Mouse (Mus musculus) ES-E14 (cell line): Measurements from ENCODE around the gene Ctsa. TPM values are rescaled to one million over a fixed set of nuclear protein-coding genes. Genes with fewer than 3 reads are reported as not detected.

Experiments used
- DNase-seq: peaks from one replicate; pipeline ENCODE4 v3.0.0-alpha.2; 2013; ENCODE audit warnings: low read depth, low spot score
- H3K27ac ChIP-seq: 2 replicates; pipeline ENCODE4 v1.5.1; 2012; ENCODE audit warnings: low read depth, mild to moderate bottlenecking, low read length, moderate library complexity, mixed read lengths; ENCODE audit not compliant: poor library complexity, insufficient read depth, severe bottlenecking
- H3K36me3 ChIP-seq: 2 replicates; pipeline ENCODE4 v1.6.1; 2012; ENCODE audit warnings: mild to moderate bottlenecking, low read length, moderate library complexity, mixed read lengths; ENCODE audit not compliant: control insufficient read depth, poor library complexity, insufficient read depth, severe bottlenecking
- H3K4me1 ChIP-seq, 2 experiments: fragments of 150-350 bp in 1 of 2; sonication (generic) in 1 of 2; 2 replicates each; pipeline ENCODE4 v1.6.1; 2012; ENCODE audit warnings: low read length in 2 of 2, mild to moderate bottlenecking in 1 of 2, mixed read lengths in 1 of 2; ENCODE audit not compliant: control insufficient read depth in 2 of 2, insufficient read depth in 2 of 2, poor library complexity in 1 of 2
- H3K4me3 ChIP-seq, 2 experiments: fragments of 150-350 bp in 1 of 2; sonication (generic) in 1 of 2; 2 replicates each; pipeline ENCODE4 v1.5.1; 2012; ENCODE audit warnings: low read length in 2 of 2, low read depth in 1 of 2, mild to moderate bottlenecking in 1 of 2, mixed read lengths in 1 of 2; ENCODE audit not compliant: insufficient read depth in 1 of 2, poor library complexity in 1 of 2, severe bottlenecking in 1 of 2
- H3K9ac ChIP-seq: 2 replicates; pipeline ENCODE4 v1.6.1; 2012; ENCODE audit warnings: low read depth, mild to moderate bottlenecking, low read length, mixed read lengths; ENCODE audit not compliant: poor library complexity, insufficient read depth, severe bottlenecking
- H3K9me3 ChIP-seq: fragments of 150-350 bp; sonication (generic); 2 replicates; pipeline ENCODE4 v1.6.1; 2012; ENCODE audit warnings: low read depth, mild to moderate bottlenecking, low read length; ENCODE audit not compliant: control insufficient read depth, insufficient read depth
- CHD2 ChIP-seq: IDR thresholded peaks from 2 replicates; pipeline ENCODE4 v1.6.1; 2014; ENCODE audit warnings: mild to moderate bottlenecking, low read depth, low read length, inconsistent platforms
- HCFC1 ChIP-seq: IDR thresholded peaks from 2 replicates; pipeline ENCODE4 v1.6.1; 2012; ENCODE audit warnings: low read length, inconsistent platforms, borderline replicate concordance; ENCODE audit not compliant: insufficient read depth
- MAFK ChIP-seq: IDR thresholded peaks from 2 replicates; pipeline ENCODE4 v1.6.1; 2014; ENCODE audit warnings: mild to moderate bottlenecking, low read depth, low read length, inconsistent platforms; ENCODE audit not compliant: insufficient read depth
- ZC3H11A ChIP-seq: IDR thresholded peaks from 2 replicates; pipeline ENCODE4 v1.6.1; 2012; ENCODE audit warnings: low read depth, mild to moderate bottlenecking, inconsistent platforms, low read length, borderline replicate concordance
- ZNF384 ChIP-seq: IDR thresholded peaks from 2 replicates; pipeline ENCODE4 v1.6.1; 2012; ENCODE audit warnings: low read depth, low read length, inconsistent platforms
- in situ Hi-C, 2 experiments: fragments of 600-800 bp; cut with MboI; formaldehyde crosslinking; loops; one replicate each; pipeline ENCODE4 v1.15.1; 2025; ENCODE audit warnings: low sequenced_read_pairs in 2 of 2, inconsistent platforms in 1 of 2; ENCODE audit not compliant: unreplicated experiment in 2 of 2
- total RNA-seq: library from RNA; depleted of rRNA; stranded (reverse); fragments of 300-350 nt; gene quantifications from 2 replicates; pipeline ENCODE4 v1.2.3, GENCODE M21; 2012

The Ctsa gene
- total RNA-seq, 1 experiment: 103 TPM

DNA sequence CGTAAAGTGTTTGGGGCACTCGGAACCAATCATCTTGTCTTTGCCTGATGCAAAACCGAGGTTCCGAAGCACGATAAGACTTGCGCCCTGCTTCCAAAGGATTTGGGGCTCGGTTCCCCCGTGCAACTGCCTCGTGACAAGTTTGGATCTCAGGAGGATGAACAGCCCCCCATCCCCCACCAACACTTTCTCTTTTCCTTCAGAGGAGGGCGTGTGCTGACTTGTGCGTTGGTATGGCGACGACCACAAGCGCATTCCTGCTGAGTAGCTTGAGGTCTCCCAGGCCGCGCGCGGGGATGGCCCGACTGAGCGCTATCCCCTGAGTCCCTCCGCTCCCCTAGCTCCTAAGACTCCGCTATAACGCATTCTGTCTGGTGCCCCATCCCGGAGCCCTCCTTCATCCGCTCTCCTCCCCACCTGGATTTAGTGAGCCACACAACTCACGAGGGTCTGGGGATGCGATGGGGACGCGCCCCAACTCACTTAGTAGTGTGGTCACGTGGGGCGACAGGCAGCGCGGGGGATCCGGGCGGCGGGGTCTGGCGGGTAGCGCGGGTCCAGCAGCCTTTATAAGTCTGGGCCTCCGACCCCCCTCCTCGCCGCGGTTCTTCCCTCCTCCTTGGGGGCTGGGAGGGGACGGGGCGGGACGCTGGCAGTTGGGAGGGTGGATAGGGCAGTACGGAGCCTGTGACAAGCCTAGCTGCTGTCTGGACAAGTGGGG lies 24.6 kb downstream of the Ctsa start, which contains the start of gene Pltp:
Gene Pltp, minus strand, starts transcription at position 611 of the 721 bp plus-strand sequence.
- in situ Hi-C loops: no loop called here
- Histone ChIP-seq H3K9me3 (no peaks in the 10 kb centered on the region), H3K9ac (peak within 1 kb of the TSS; percentile 80), H3K4me1 (peaks cover 18 to 28% of the 10 kb centered on the region in 2 experiments), H3K36me3 (peaks cover 24% of the 10 kb centered on the region), H3K27ac (peak within 1 kb of the TSS; percentile 82), H3K4me3 (peak within 1 kb of the TSS; percentile 76 to 78)
- peak; percentile 81 for DNase-seq
- TF ChIP-seq MAFK (0 out of 2 replicates have a peak, but pooled peaks have one; percentile 5), ZNF384 (no peak)

DNA sequence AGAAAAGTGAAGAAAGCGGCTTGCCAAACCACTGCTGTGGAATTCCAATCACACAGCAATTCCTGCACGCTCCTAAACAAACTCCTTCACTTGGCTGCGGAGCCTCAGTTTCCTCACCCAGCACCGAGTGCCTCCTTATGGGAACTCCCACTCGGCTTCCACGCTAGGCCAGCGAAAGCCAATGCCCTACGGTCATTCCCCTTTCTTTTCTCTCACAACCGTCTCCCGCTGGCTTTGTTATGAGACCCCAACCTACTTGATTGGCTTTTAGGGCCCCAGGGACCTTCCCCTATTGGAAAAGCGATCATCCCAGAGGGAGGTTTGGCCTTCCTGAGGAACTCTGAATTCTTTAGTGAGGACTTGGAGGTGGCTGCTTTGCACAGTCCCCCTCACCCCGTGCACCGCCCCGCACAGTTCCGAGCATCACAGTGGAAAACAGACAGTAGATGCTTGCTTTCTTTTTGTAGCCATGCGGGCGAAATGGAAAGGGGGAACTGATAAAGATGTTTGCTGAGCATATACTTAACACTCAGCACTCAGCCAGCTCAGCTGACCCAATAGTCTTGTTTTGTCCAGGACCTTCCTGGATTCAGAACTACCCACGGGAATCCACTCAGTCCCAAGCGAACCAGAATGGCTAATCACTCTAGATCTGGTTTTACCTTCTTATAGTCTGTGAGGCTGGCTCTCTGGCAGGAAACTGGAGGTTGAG lies 25.3 kb downstream of the Ctsa start:
- H3K4me3 ChIP-seq: peak overlapping the region; percentile 76 to 78
- no peak for TF ChIP-seq HCFC1
- TF ChIP-seq MAFK: no peak
- TF ChIP-seq CHD2: no peak
- no peak for TF ChIP-seq ZNF384
- H3K9ac ChIP-seq: peak overlapping the region; percentile 80
- no peaks in the 10 kb centered on the region for H3K9me3 ChIP-seq
- H3K36me3 ChIP-seq: peaks cover 17% of the 10 kb centered on the region
- peaks cover 20 to 29% of the 10 kb centered on the region in 2 experiments for H3K4me1 ChIP-seq
- in situ Hi-C loops: no loop called here
- H3K27ac ChIP-seq: peak overlapping the region; percentile 82
- DNase-seq: peak; percentile 56

- H3K9ac ChIP-seq: no peak overlapping the region
- in situ Hi-C loops: no loop called here
- peak overlapping the region in 1 of 2 experiments; percentile 39; a peak in 1 of 4 replicates for H3K4me3 ChIP-seq
- H3K9me3 ChIP-seq: no peaks in the 10 kb centered on the region
- peaks cover 11% of the 10 kb centered on the region for H3K36me3 ChIP-seq
- peaks cover 20 to 29% of the 10 kb centered on the region in 2 experiments for H3K4me1 ChIP-seq
- peak overlapping the region; percentile 55; the same call in 1 of the 2 replicates for H3K27ac ChIP-seq
- TF ChIP-seq HCFC1 (no peak), CHD2 (no peak), ZNF384 (no peak), ZC3H11A (no peak), MAFK (no peak)
- DNase-seq: no peak
Measured at GRCm38 (mm10) chr2:164859155-164859554, 26.5 kb downstream of the Ctsa start.

DNA sequence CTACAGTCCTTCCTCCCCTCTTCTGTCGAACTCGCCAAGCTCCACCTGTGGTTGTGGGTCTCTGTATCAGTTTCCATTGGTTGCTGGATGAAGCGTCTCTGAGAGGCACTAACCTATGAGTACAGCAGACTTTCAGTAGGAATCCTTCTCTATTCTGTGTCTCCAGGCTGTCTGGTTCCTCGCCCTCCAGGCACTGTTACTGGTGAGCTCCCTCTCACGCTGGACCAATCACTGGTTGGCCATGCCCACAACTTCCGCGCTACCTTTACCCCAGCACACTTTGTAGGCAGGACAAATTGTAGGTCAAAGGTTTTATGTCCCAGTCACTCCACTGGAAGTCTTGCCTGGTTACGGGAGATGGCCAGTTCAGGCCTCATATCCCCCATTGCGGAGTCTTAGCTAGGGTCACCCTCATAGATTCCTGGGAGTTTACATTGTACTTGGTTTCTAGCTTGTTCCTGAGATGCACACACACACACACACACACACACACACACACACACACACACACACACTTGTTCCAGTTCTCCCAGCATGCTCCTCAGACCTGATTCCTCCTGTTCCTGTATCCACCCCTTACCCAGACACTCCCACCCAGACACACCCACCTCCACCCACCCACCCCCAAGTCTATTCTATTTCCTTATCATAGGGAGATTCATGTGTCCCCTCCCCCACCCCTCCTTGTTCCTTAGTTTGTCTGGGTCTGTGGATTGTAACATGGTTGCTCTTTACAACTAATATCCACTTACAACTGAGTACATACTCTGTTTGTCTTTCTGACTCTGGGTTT lies 27.2 kb downstream of the Ctsa start:
- DNase-seq: no peak
- peak overlapping the region; percentile 22; the same call in 1 of the 2 replicates for H3K9ac ChIP-seq
- no peak for TF ChIP-seq HCFC1
- TF ChIP-seq CHD2: no peak
- TF ChIP-seq ZNF384: no peak
- no peak for TF ChIP-seq MAFK
- TF ChIP-seq ZC3H11A: no peak
- H3K9me3 ChIP-seq: no peaks in the 10 kb centered on the region
- H3K4me3 ChIP-seq: peak overlapping the region; percentile 13 to 39; a peak in 3 of 4 replicates
- peaks cover 4% of the 10 kb centered on the region for H3K36me3 ChIP-seq
- in situ Hi-C loops: no loop called here
- H3K4me1 ChIP-seq: peaks cover 22 to 31% of the 10 kb centered on the region in 2 experiments
- peak overlapping the region; percentile 55 for H3K27ac ChIP-seq
